Mouse (Mus musculus) liver, adult 2 months (tissue): ENCODE data around the gene Akr1a1. TPM values are rescaled to one million over a fixed set of nuclear protein-coding genes. Genes with fewer than 3 reads are reported as not detected.
"Not testable (repeated sequence)": the region's sequence is repeated elsewhere in the genome, so short reads cannot be mapped to it uniquely, and the experiment has no call there.

Source experiments
- DNase-seq: peaks from one replicate; pipeline ENCODE4 v3.0.0-alpha.2; 2011; ENCODE audit warnings: low read depth, low spot score; ENCODE audit errors: extremely low read depth
- H3K27ac ChIP-seq: fragments of 200-500 bp; replicated peaks from 2 replicates; pipeline ENCODE4 v1.5.1; 2012; ENCODE audit warnings: low read depth, mild to moderate bottlenecking, control low read depth, inconsistent platforms, low read length; ENCODE audit not compliant: insufficient read depth
- H3K27me3 ChIP-seq: fragments of 200-500 bp; 2 replicates; pipeline ENCODE4 v1.6.1; 2012; ENCODE audit warnings: mild to moderate bottlenecking, moderate library complexity, low read length, inconsistent platforms; ENCODE audit not compliant: control insufficient read depth, insufficient read depth
- H3K36me3 ChIP-seq: fragments of 200-500 bp; 2 replicates; pipeline ENCODE4 v1.6.1; 2012; ENCODE audit warnings: low read length, inconsistent platforms; ENCODE audit not compliant: control insufficient read depth, insufficient read depth
- H3K4me1 ChIP-seq: fragments of 200-500 bp; 2 replicates; pipeline ENCODE4 v1.6.1; 2011; ENCODE audit warnings: low read length; ENCODE audit not compliant: control insufficient read depth, insufficient read depth
- H3K4me3 ChIP-seq: fragments of 200-500 bp; 2 replicates; pipeline ENCODE4 v1.5.1; 2011; ENCODE audit warnings: low read depth, mild to moderate bottlenecking, control low read depth, low read length, moderate library complexity; ENCODE audit not compliant: insufficient read depth
- H3K79me2 ChIP-seq: fragments of 200-500 bp; 2 replicates; pipeline ENCODE4 v1.6.1; 2012; ENCODE audit warnings: inconsistent platforms, mild to moderate bottlenecking, low read length, moderate library complexity; ENCODE audit not compliant: control insufficient read depth, insufficient read depth
- H3K9ac ChIP-seq: fragments of 200-500 bp; 2 replicates; pipeline ENCODE4 v1.6.1; 2012; ENCODE audit warnings: low read depth, mild to moderate bottlenecking, control low read depth, inconsistent platforms, low read length
- CTCF ChIP-seq: fragments of 200-500 bp; IDR thresholded peaks from 2 replicates; pipeline ENCODE4 v1.5.1; 2011; ENCODE audit warnings: low read depth, low read length, control low read depth
- POLR2A ChIP-seq: fragments of 200-500 bp; IDR thresholded peaks from 2 replicates; pipeline ENCODE4 v1.6.1; 2011; ENCODE audit warnings: low read length, control low read depth; ENCODE audit not compliant: insufficient read depth; ENCODE audit errors: extremely low read depth
- WGBS: fragments of 180-500 bp; shearing (Covaris S2); methylation state at CpG from one replicate; pipeline ENCODE4 v1.1.7; 2018; 5-methylcytosine and 5-hydroxymethylcytosine counted together
- polyA plus RNA-seq: library from polyadenylated mRNA; depleted of rRNA; stranded (reverse); fragments of >200 nt; gene quantifications from 2 replicates; pipeline ENCODE4 v1.2.3, GENCODE M21; 2012
- total RNA-seq: library from RNA; depleted of rRNA; stranded (reverse); fragments of >200 nt; gene quantifications from 2 replicates; pipeline ENCODE4 v1.2.3, GENCODE M21; 2014

Akr1a1 gene
- total and polyA plus RNA-seq, 2 experiments = 337 to 517 TPM

DNA sequence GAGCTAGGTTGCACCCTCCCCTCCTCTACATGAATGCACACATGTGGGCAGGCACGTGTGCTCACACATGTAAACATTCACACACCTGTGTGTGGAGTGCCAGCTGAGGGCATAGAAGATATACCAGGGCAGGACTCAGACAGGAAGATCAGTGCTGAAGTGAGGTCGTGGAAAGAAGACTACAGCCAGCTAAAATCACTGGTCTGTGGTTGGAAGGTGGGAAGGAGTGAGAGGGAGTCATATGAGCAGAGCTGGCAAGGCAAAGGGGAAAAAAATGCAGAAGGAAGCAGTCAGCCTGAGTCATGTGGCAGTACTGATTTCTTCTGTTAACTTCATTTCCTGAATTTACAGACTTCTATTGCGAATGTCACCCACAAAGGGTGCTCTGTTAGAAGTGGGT, 16.7 kb upstream of the Akr1a1 start:
- WGBS = 50% methylated on average over 3 of the region's 3 CpGs
- DNase-seq = peak; percentile 39
- 0 out of 2 replicates have a peak overlapping the region, but pooled peaks have one; percentile 25 for H3K27ac ChIP-seq
- H3K4me3 ChIP-seq = no peak overlapping the region
- H3K27me3 ChIP-seq = no peaks in the 10 kb centered on the region
- H3K79me2 ChIP-seq = no peaks in the 10 kb centered on the region
- no peaks in the 10 kb centered on the region for H3K36me3 ChIP-seq
- TF ChIP-seq CTCF (no peak), POLR2A (no peak)
- peak overlapping the region; percentile 43; the same call in 1 of the 2 replicates for H3K9ac ChIP-seq
- peaks cover 6% of the 10 kb centered on the region; the same call in 1 of the 2 replicates for H3K4me1 ChIP-seq

GRCm38 (mm10) chr4:116666625-116667024, 15.1 kb upstream of the Akr1a1 start:
- TF ChIP-seq POLR2A = no peak
- TF ChIP-seq CTCF = no peak
- 80% methylated on average over 4 of the region's 4 CpGs for WGBS

DNA sequence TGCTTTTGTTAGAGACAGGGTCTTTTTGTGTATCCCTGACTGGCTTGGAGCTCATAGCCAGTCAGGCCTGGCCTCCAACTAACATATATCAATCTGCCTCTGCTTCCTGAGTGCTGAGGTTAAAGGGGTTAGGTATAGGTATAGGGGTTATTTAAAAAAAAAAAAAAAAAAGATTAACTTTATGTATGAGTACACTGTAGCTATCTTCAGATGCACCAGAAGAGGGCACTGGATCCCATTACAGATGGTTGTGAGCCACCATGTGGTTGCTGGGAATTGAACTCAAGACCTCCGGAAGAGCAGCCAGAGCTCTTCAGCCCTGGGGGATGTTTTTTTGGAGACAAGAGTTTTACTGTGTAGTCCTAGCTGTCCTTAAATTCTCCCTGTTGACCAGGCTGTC, 10.5 kb upstream of the Akr1a1 start:
- H3K4me3 ChIP-seq = no peak overlapping the region
- 100% methylated on average over 1 of the region's 1 CpGs for WGBS
- peaks cover 10% of the 10 kb centered on the region for H3K4me1 ChIP-seq
- H3K27me3 ChIP-seq = no peaks in the 10 kb centered on the region
- no peak overlapping the region for H3K9ac ChIP-seq
- TF ChIP-seq CTCF = no peak
- no peak for TF ChIP-seq POLR2A
- no peak overlapping the region for H3K27ac ChIP-seq
- no peaks in the 10 kb centered on the region for H3K36me3 ChIP-seq
- no peak for DNase-seq
- H3K79me2 ChIP-seq = no peaks in the 10 kb centered on the region

More at GRCm38 (mm10) chr4:116666625-116667024, 15.1 kb upstream of the Akr1a1 start:
- Histone ChIP-seq H3K4me1 (peaks cover 3% of the 10 kb centered on the region; the same call in 1 of the 2 replicates), H3K27ac (no peak overlapping the region), H3K36me3 (no peaks in the 10 kb centered on the region), H3K27me3 (no peaks in the 10 kb centered on the region), H3K9ac (no peak overlapping the region), H3K4me3 (no peak overlapping the region), H3K79me2 (no peaks in the 10 kb centered on the region)
- no peak for DNase-seq

GRCm38 (mm10) chr4:116660829-116661228, 9.3 kb upstream of the Akr1a1 start:
- peaks cover 13% of the 10 kb centered on the region for H3K4me1 ChIP-seq
- TF ChIP-seq CTCF = no peak
- no peak for TF ChIP-seq POLR2A
- peak; percentile 69 for DNase-seq
- H3K27me3 ChIP-seq = no peaks in the 10 kb centered on the region
- H3K27ac ChIP-seq = peak overlapping the region; percentile 23
- H3K9ac ChIP-seq = peak overlapping the region; percentile 21; the same call in 1 of the 2 replicates
- H3K79me2 ChIP-seq = no peaks in the 10 kb centered on the region
- 11% methylated on average over 6 of the region's 6 CpGs for WGBS
- H3K4me3 ChIP-seq = no peak overlapping the region
- H3K36me3 ChIP-seq = no peaks in the 10 kb centered on the region

- H3K4me3 ChIP-seq, H3K36me3 ChIP-seq, H3K27me3 ChIP-seq, H3K27ac ChIP-seq, H3K79me2 ChIP-seq, DNase-seq, H3K9ac ChIP-seq: not testable (repeated sequence)
- 62% methylated on average over 6 of the region's 6 CpGs for WGBS
- H3K4me1 ChIP-seq = peaks cover 20% of the 10 kb centered on the region
Observed at GRCm38 (mm10) chr4:116659916-116660315, 8.4 kb upstream of the Akr1a1 start.

- Histone ChIP-seq H3K4me3 (peak overlapping the region; percentile 25; the same call in 1 of the 2 replicates), H3K4me1 (peaks cover 23% of the 10 kb centered on the region), H3K79me2 (no peaks in the 10 kb centered on the region), H3K9ac (peak overlapping the region; percentile 31; the same call in 1 of the 2 replicates), H3K36me3 (no peaks in the 10 kb centered on the region), H3K27ac (peak overlapping the region; percentile 77), H3K27me3 (no peaks in the 10 kb centered on the region)
- TF ChIP-seq POLR2A (no peak), CTCF (no peak)
- peak; percentile 95 for DNase-seq
- 17% methylated on average over 2 of the region's 2 CpGs for WGBS
Observed at GRCm38 (mm10) chr4:116659474-116659873, 8.0 kb upstream of the Akr1a1 start.
